Mouse (Mus musculus): Measurements from ENCODE around the gene Slfn5. TPM values are rescaled to one million over a fixed set of nuclear protein-coding genes. Genes with fewer than 3 reads are reported as not detected.

The Slfn5 gene
- 2.7 TPM for polyA plus RNA-seq (2014; fragmentation: Illumina TruSeq; extraction: RNeasy Lipid Tissue Mini Kit (QIAGEN cat#74804); ENCODE audit: low read depth, low replicate concordance)

GRCm38 (mm10) chr11:82950736-82951481 lies at the start of gene Slfn5:
Gene Slfn5, plus strand, starts transcription at chr11:82951349.

DNA sequence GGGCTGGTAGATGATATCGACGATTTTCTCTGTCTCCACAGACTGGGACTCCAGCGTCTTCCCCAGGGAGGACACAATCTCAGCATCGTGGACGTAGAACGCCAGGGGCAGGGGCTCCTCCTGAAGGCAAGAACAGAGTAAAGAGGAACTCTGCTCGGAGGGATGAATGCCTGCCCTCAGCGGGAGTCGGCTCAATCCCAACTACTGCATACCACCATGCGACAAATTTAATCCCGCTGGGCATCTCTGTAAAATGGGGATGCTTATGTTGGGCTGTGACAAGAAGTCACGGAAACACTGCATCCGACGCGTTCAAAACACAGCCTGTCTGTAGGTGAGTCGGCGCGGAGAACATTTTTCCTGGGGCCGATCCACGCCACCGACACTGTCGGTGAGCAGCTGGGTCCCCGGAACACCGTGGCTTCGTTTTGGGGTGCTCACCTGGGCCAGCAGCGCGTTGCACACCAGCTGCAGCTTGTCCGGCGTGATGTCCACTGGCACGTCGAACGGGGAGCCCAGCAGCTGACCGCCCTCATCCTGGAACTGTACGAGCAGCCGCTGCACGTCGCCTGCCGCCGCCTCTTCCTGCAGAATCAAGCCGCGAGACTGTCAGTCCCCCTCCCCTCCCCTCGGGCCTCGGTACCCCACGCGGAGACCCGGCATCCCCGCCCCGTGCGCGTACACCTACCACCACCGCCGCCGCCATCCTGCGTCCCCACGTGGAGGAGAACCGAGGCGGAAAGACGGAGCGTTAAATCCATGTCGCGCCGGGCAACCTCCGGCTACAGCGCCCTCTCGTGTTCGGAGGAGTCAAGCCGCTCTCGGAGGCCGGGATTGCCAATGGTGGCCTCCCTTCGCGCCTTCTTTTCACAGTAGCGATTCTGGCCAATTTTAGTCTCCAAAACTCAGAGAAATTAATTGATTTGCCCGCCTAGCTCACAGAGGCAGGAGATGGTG lies 43.2 kb upstream of the Slfn5 start, which contains the start of gene Nle1:
Gene Nle1 (minus strand): TSS at position 761 of the 957 bp plus-strand sequence.

GRCm38 (mm10) chr11:82910250-82910649 lies 40.9 kb upstream of the Slfn5 start, which contains the start of gene Unc45b:
Gene Unc45b, plus strand, starts transcription at chr11:82910550.

DNA sequence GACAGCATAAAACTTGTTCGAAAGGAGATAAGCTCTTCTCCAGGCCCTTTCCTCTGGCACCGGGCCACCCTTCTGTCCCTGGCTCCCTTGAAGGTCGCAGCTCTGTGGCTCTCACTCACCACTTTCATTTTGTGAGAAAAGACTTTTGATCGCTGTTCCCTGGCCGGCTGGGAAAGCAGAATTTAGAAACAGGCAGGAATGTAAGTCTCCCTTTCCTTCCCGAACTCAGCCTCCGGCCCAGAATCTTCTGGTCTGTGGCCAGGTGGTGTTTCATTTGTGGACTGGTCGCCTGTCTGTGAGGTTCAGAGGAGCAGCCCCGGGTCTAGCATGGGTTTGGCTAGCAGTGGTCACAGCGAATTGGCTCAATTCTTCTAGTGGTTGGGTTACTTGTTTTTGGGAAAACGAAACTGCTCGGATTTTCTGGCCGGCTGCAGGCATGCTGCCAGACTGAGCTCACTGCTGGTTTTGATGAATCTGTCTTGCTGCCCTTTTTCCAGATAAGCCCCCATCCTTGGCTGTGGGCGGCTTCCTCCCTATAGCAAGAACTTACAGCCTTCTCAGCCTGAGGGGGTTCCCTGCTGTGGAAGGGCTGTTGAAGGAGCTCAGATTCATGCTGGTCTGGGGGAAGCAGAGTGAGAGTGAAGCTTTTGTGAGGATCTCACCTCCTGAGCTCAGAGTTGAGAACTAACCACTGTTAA lies 40.5 kb downstream of the Slfn5 start, which contains the start of gene Slfn9:
Gene Slfn9 (minus strand): TSS at position 362 of the 698 bp plus-strand sequence.

Other genes with a start within 250 kb of the Slfn5 start
- 313 TPM for gene Cct6b, start 187.0 kb upstream of the Slfn5 start, polyA plus RNA-seq (2014; fragmentation: Illumina TruSeq; extraction: RNeasy Lipid Tissue Mini Kit (QIAGEN cat#74804); ENCODE audit: low read depth, low replicate concordance)
- 29.4 TPM for gene Zfp830, start 187.0 kb upstream of the Slfn5 start, polyA plus RNA-seq (2014; fragmentation: Illumina TruSeq; extraction: RNeasy Lipid Tissue Mini Kit (QIAGEN cat#74804); ENCODE audit: low read depth, low replicate concordance)
- gene Lig3, start 170.2 kb upstream of the Slfn5 start, polyA plus RNA-seq (2014; fragmentation: Illumina TruSeq; extraction: RNeasy Lipid Tissue Mini Kit (QIAGEN cat#74804); ENCODE audit: low read depth, low replicate concordance), result 87.9 TPM
- gene Rffl, start 80.1 kb upstream of the Slfn5 start, polyA plus RNA-seq (2014; fragmentation: Illumina TruSeq; extraction: RNeasy Lipid Tissue Mini Kit (QIAGEN cat#74804); ENCODE audit: low read depth, low replicate concordance), result 50.1 TPM
- 2.8 TPM for gene Rad51d, start 60.7 kb upstream of the Slfn5 start, polyA plus RNA-seq (2014; fragmentation: Illumina TruSeq; extraction: RNeasy Lipid Tissue Mini Kit (QIAGEN cat#74804); ENCODE audit: low read depth, low replicate concordance)
- gene Fndc8, start 59.2 kb upstream of the Slfn5 start, polyA plus RNA-seq (2014; fragmentation: Illumina TruSeq; extraction: RNeasy Lipid Tissue Mini Kit (QIAGEN cat#74804); ENCODE audit: low read depth, low replicate concordance), result 9.8 TPM
- gene Nle1, start 42.9 kb upstream of the Slfn5 start, polyA plus RNA-seq (2014; fragmentation: Illumina TruSeq; extraction: RNeasy Lipid Tissue Mini Kit (QIAGEN cat#74804); ENCODE audit: low read depth, low replicate concordance), result 1.6 TPM
- gene Unc45b, start 40.8 kb upstream of the Slfn5 start, polyA plus RNA-seq (2014; fragmentation: Illumina TruSeq; extraction: RNeasy Lipid Tissue Mini Kit (QIAGEN cat#74804); ENCODE audit: low read depth, low replicate concordance), result 0.13 TPM
- 0.28 TPM for gene Slfn9, start 40.5 kb downstream of the Slfn5 start, polyA plus RNA-seq (2014; fragmentation: Illumina TruSeq; extraction: RNeasy Lipid Tissue Mini Kit (QIAGEN cat#74804); ENCODE audit: low read depth, low replicate concordance)
- gene Slfn8, start 69.5 kb downstream of the Slfn5 start, polyA plus RNA-seq (2014; fragmentation: Illumina TruSeq; extraction: RNeasy Lipid Tissue Mini Kit (QIAGEN cat#74804); ENCODE audit: low read depth, low replicate concordance), result 1.5 TPM
- 0.88 TPM for gene Slfn2, start 113.8 kb downstream of the Slfn5 start, polyA plus RNA-seq (2014; fragmentation: Illumina TruSeq; extraction: RNeasy Lipid Tissue Mini Kit (QIAGEN cat#74804); ENCODE audit: low read depth, low replicate concordance)
- gene Slfn1, start 165.5 kb downstream of the Slfn5 start, polyA plus RNA-seq (2014; fragmentation: Illumina TruSeq; extraction: RNeasy Lipid Tissue Mini Kit (QIAGEN cat#74804); ENCODE audit: low read depth, low replicate concordance), result 0.14 TPM
- 0.14 TPM for gene Slfn4, start 223.8 kb downstream of the Slfn5 start, polyA plus RNA-seq (2014; fragmentation: Illumina TruSeq; extraction: RNeasy Lipid Tissue Mini Kit (QIAGEN cat#74804); ENCODE audit: low read depth, low replicate concordance)
- 2.0 TPM for gene Slfn3, start 240.0 kb downstream of the Slfn5 start, polyA plus RNA-seq (2014; fragmentation: Illumina TruSeq; extraction: RNeasy Lipid Tissue Mini Kit (QIAGEN cat#74804); ENCODE audit: low read depth, low replicate concordance)